Mouse (Mus musculus) gonadal fat pad, adult 2 months (tissue): ENCODE measurements around the gene Lamtor1. TPM values are rescaled to one million over a fixed set of nuclear protein-coding genes. Genes with fewer than 3 reads are reported as not detected.

Experiments used
- DNase-seq: peaks from one replicate; pipeline ENCODE4 v3.0.0-alpha.2; 2012; ENCODE audit warnings: low read depth
- polyA plus RNA-seq: library from polyadenylated mRNA; depleted of rRNA; stranded (reverse); fragments of >200 nt; gene quantifications from 2 replicates; pipeline ENCODE4 v1.2.3, GENCODE M21; 2012; rRNA removed

The Lamtor1 gene
- polyA plus RNA-seq: 318 and 389 TPM in 2 replicates

DNA sequence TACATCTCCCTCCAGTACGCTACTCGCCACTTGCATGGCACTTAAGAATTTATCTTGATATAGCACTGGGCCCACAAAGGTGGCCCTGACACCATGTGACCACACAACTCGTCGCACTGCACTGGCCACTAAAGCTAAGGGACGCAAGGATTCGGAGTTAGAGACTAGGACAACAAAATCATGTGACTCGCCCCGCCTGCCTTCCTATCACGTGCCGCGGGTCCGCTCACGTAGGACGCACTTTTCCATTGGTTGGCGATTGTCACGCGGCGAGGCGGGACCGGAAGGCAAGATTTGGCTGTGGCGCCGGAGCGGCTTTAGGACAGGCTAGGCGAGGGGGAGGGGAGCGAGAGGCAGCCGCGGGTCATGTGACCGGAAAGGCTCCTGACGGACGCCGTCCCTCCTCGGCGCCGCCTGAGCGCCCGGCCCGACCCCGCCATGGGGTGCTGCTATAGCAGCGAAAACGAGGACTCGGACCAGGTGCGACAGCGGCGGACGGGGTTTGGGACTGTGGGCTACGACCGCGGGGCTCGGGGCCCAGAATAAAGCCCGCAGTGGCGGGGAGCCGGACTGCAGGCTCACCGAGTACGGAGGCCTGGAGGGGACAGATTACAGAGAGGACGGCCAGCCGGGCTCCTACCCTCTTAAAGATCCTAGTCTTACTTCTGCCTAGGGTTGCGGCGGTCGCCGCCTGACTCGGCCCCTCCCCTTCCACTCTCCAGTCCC, at the start of gene Lamtor1:
TSS of gene Lamtor1 (plus strand) at position 344 of the 726 bp plus-strand sequence.
- DNase-seq: peak; percentile 89

DNA sequence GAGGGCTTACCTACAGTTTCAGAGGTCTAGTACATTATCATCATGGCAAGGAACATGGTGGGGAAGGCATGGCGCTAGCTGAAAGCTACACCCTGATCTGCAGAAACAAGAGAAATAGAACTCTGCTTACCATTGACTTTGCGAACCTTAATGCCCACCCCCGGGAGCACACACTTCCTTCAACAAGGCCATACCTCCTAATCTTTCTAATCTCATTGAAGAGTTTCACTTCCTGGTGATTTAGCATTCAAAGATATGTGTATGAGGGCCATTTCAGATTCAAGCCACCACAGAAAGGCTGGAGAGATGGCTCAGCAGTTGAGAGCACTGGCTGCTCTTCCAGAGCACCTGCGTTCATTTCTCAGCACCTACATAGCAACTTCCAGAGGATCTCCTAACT, 48.6 kb upstream of the Lamtor1 start, which contains the start of gene Folr2:
TSS of gene Folr2 (minus strand) at position 101 of the 400 bp plus-strand sequence.
- DNase-seq: no peak

DNA sequence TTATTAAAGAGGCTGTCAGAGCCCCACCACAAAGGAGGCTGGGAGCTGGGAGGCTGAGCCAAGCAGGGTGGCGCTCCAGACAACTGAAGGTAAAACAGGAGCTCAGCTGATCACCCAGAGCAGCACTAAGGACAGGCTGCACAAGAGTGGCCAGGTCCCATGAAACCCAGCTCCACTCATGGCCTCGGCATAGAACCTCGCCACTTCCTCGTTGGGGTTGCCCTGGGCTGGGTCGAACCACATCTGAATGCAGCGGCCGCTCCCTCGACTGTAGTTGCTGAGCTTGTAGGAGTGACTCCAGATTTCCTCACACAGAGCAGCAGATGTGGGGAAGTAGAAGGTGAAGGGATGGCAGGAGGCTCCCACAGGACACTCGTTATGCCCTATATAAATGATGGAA, 47.3 kb upstream of the Lamtor1 start:
- DNase-seq: no peak

DNA sequence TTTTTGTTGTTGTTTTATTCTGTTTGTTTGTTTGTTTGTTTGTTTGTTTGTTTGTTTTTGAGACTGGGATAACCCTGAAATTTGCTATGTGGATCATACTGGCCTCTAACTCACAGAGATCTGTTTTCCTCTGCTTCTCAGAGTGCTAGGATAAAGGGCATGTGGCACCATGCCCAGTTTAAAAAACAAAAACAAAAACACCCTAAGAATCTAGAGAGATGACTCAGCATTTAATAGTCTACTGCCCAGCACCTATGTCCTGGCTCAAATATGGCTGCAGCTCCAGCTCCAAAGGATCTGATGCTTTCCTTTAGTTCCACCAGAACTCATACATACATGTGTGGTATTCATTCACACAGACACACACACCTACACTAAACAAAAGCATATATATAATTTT, 44.7 kb upstream of the Lamtor1 start:
- DNase-seq: no peak

DNA sequence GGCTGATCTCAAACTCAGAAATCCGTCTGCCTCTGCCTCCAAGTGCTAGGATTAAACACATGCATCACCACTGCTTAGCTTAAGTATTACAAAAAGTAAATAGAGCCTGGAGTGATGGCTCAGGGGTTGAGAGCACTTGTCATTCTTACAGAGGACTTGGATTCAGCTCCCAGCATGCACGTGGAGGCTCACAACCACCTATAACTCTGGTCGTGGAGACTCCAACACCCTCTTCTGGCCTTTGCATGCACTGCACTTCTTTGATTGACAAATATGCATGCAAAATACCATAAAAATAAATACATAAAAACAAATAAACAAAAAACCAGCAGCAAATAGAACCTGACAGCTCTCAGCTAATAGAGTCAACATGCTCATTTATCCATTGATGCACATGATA, 43.4 kb upstream of the Lamtor1 start:
- no peak for DNase-seq

DNA sequence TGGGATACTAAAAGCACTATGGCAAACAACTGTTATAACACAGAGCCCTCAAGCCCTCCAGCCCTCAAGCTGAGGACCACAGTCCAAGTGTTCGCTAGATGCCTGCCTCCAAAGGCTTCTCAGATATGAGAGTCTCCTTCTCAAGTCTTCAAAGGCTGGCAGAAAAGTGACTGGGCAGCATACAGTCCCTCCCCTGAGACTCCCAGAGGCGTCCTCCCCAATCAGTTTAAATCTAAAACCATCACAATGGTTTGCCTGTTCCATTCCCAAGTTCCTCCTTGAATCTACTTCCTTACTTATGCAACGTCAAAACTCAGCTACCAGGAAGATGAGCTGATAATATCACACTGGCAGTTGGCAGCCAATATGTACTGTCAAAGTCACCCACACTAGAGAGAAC, 42.3 kb upstream of the Lamtor1 start, which contains the start of gene Anapc15:
TSS of gene Anapc15 (plus strand) at position 301 of the 400 bp plus-strand sequence.
- DNase-seq: no peak

DNA sequence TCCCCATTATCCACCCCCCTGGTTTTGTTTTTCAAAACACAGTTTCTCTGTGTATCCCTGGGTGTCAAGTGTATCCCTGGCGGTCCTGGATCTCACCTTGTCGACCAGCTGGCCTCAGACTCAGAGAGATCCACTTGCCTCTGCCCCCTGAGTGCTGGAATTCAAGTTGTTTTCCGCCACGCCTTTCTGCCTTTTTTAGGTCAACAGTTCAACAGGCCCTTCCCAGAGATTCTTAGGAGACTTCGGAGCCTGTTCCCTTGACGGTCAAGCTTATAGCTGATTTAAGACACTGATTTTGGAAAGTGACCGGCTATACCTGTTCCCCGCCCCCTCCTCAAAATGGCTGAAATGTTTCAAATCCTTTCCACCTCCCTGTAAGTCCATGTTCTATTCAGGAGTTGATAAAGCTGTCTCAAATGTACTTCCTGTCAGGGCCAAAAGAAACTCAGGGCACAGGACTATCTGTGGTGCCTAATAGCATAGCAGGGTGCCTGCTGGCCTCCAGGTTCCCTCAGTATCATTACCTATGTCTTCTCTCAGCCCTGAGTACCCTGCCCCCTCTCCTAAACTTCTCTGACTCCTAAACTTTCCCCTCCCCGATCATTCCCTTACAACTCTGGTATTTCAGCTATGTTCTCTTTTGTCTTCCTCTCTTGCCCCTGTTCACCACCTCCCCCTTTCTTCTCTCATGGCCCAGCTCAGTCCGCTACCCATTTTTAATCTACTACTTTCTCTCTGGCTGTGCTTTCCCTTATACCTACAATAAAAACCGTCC, 39.0 kb upstream of the Lamtor1 start:
- no peak for DNase-seq

DNA sequence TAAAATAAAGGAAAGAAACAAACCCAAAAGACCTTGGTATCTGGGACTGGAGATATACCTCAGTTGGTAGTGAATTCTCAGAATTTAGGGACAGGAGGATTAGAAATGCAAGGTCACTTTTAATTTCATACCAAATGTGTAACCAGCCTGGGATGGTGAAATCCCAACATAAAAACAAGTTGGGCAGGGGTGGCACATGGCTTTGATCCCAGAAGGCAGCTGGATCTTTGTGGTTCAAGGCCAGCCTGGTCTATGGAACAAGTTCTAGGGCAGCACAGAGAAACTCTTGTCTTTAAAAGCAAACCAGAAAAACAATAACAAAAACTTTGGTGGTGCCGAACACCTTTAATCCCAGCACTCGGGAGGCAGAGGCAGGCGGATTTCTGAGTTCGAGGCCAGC, 38.2 kb upstream of the Lamtor1 start:
- no peak for DNase-seq

DNA sequence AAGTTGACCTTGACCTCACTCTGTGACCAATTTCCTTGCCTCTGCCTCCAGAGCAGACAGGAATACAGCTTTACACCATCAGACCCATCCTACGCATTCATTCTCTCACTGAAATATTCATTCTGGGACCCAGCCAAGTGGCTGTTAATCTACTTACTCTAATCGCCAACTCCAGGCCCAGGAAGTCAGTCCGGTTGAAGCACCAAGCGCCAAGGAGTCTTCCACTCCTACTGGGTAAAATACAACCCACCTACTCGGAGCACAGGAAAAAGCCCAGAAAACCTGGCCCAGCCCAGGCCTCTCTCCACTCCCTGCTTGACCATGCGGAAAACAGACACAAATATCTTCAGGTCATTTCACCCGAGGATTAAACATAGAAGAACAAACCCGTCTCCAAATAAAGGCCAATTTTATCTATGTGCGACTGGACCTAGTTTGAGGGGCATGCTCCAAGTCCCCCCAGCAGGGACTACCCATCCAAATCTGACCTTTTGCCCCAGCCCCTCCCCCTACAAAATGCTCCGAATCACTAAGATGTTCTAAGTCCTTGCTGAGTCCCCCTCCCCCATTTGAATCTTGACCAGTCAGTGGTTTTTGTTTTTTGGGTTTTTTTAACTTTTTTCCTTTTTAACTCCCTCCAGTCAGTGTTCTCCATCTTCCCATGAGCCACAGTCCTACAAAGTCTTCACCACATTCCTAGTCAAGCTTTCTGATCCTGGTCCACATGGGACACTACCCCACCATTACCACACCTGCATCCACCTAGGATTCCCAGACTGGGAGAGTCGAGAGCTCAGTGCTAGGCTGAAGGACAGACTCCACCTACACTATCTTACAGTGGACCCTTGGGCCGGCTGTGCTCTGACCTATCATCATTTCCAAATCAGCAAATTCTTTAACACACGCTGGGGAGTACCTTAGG, 37.2 kb upstream of the Lamtor1 start:
- peak; percentile 85 for DNase-seq

DNA sequence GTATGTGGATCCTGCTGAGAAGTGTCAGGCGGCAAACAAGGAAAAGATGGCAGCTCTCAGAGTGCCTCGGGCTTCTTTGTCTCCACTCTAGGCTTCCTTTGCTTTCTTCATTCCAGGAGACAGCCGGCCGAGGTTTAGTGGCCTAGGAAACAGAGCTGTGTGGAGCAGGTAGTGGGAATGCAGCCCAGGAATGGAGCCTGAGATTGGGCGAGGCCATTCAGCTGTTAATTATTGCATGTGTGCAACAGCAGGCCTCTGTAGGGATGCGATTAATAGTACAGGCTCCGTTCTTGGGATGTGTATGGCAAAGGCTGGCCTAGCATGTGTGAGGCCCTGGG, 36.6 kb upstream of the Lamtor1 start:
- no peak for DNase-seq

DNA sequence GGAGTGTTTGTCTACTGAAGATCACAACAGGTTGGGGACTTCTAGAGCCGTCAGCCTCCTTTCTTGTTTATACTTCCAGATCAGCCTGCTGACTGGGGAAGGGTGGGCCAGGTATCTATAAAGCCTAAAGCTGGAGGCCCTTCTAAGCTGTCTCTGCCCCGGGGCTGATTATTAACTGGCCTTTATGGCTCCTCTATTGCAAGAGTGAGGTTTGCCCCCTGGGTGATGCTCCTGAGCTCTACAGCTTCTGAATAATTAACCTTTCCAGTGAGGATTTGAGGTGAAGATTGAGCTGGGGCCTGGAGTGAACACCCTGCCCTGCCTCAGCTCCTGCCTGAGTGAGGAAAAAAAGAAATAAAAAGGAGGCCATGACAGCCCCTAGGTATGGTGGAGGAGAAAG, 35.1 kb upstream of the Lamtor1 start, which contains the start of gene Folr1:
TSS of gene Folr1 (minus strand) at position 160 of the 400 bp plus-strand sequence.
- DNase-seq: no peak

DNA sequence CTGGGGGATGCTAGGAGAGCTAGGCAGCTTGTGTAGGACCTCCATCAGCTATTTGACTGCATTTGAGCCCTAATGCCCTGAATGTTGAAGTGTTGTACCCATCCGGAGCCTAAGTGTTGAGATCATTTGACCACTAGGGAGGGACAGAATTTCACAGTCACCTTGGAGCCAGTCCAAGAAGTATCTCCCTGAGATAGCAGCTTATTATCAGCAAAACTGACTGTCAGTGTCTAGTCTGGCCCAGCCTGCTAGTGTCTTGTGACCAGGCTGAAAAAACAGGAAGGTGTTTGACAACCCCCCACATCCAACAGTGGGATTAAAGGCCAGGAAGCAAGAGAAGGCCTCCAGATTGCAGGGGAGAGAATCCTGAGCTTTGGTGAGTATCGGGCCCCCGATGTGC, 34.4 kb upstream of the Lamtor1 start:
- DNase-seq: no peak

DNA sequence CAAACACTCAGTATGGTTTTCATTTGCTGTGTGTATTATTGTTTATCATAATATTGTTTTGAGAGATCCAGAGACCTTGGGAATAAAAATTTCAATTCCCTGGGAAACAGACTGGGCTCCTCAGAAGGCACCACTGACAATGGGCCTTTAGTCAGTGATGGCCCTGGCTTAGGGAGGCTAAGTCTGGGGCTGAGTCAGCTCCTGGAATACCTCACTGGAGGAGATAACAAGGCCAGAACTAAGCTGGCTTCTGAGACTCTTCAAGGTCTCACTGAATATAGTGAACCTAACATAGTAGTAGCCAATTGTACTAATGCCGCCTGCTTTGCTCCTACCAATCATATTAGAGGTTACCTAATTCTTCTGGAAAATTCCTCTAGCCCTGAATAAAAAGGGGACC, 29.7 kb upstream of the Lamtor1 start:
- DNase-seq: no peak

DNA sequence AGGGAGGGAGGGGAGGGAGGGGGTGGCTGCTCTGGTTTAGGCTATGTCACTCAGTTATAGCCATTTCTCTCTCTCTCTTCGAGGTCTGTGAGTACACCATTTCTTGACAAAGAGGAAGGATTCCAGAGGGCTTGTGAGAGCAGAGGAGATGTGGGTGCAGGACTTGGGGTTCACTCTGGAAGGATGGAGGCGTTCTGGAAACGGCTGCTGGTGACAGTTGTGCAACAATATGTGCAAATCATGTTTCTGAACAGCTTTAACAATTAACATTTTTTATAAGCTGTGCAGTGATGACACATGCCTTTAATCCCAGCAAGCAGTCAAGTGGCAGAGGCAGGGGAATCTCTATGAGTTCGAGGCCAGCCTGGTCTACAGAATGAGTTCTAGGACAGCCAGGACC, 24.8 kb upstream of the Lamtor1 start:
- DNase-seq: no peak

DNA sequence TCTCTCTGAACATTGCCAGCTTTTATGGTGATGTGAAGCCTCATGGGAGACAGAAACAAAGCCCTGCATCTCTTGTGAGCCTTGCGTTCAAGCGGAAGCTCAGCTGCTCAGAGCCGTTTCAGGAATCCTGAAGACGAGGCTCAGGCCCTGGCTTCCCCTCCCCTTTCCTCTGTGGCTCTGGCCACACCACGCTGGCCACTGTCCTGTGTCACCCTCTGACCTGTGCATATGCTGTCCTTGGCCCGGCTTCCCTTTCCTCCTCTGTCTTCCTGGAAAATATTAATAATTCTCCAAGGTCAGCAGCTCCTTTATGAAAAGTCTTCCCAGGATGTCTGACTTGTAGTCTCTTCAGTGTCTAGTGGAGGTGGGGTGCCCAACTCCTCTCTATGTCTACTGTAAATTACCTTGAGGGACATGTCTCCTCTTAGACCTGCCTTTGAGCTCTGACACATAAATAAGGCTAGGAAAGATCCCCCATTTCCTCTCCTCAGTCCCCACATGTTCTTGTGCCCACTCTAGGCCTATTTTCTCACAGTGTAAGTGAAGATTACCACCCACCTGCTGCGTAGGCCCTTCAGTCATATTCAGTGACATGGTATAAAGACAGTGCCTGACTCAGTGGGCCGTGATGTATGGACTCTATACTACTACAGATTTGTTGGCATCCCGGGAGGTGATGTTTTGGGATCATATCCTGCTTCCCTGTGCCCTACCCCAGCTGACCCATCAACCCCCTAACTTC, 23.1 kb upstream of the Lamtor1 start:
- DNase-seq: no peak

DNA sequence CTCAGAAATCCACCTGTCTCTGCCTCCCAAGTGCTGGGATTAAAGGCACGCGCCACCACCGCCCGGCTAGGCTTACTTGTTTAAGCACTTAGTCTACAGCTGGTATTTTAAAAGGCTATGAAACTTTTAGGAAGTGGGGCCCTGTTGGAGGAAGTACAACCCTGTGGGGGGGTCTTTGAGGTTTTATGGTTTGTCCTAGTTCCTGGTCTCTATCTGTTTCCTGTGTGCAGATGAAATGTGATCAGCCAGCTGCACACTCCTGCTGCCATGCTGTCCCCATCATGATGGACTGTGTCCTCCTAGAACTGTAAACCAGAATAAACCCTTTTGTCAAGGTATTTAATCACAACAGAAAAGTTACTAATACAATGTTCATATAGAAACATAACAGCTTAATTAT, 21.5 kb upstream of the Lamtor1 start:
- no peak for DNase-seq

DNA sequence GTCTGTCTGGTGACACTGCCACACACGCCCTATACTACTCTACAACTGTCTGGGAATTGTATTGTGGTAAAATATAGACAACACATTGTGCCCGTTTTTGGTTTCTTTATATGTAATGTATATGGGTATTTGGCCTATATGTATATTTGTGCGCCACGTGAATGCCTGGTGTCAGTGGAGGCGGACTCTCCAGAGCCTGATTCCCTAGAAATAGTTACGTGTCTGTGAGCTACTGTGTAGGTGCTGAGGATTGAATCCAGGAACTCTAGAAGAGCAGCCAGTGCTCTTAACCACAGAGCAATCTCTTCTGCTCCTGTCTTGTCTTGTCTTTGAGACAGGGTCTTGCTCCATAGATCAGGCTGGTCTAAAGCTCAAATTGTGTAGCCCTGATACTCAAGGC, 19.4 kb upstream of the Lamtor1 start:
- DNase-seq: no peak

DNA sequence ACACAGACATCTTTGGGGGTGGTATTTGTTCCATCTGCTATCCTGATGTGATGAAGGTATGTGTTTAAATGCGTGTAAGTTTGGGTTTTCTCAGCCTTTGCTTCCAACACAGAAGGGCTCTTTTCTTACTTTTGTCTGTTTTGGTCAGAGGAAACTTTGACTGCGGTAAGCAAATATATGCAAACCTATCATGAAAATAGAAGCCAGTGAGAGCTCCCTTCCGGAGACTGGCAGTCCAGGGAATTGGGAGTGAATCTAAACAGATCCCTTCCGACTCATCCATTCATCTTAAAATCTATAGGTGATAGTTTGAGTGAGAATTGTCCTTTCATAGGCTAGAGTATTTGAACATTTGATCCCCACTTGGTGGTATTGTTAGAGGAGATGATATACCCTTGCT, 17.2 kb upstream of the Lamtor1 start:
- no peak for DNase-seq

DNA sequence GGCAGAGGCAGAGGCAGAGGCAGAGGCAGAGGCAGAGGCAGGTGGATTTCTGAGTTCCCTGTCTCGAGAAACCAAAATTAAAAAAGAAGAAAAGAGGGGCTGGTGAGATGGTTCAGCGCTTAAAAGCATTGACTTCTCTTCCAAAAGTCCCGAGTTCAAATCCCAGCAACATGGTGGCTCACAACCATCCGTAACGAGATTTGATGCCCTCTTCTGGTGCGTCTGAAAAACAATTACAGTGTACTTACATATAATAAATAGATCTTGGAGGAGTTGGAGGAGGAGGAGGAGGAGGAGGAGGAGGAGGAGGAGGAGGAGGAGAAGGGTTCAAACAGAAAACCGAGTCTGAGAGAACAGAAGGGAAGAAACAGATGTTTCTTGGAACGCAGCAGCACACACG, 10.0 kb upstream of the Lamtor1 start:
- DNase-seq: no peak

DNA sequence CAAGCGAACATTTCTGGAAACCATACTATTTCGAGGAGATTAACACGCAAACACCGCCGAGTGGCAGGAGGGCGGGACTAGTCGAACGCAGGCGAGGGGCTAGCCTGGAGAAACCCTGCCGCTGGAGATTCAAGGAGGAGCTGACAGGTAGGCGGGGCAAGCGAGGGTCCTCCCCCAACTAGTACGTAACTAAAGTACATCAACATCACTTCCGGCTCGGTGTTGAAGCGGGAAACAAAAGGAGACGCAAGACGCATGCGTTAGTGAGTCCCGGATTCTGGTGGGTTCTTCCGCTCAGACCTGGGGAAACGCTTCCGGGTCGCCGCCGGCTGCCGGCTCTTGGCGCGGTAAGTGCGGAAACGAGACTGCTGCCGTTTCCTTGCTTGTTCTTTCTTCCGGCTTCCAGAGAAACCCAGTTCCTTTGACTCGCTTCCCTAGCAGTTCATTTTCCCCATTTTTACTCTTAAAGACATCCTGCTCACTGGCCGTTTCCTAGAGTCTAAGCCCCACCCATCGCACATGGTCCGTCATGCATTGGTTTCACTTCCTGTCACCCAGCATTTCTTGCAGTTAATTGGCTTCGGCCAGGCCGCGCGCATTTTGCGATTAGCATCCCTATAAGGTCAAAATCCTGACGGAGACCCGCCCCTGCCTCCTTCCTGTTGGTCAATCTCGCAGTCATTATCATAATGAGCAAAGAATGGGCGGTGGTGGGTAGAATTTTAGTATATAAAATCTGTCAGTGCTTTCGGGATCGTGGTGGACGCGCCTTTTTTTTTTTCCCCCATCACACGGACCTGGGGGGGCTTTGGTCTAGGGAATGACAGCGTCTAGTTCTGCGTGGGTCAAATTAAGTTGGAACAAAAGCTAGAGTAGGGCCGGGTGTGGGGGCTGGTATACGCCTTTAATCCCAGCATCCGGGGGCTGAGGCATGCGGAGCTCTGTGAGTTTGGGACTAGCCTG, 9.3 kb upstream of the Lamtor1 start:
- peak; percentile 86 for DNase-seq
